Mouse (Mus musculus) megakaryocyte, embryonic 14.5 days (primary cell): ENCODE measurements around the gene Mpdu1.

ENCODE experiments used
- FLI1 ChIP-seq: IDR thresholded peaks from 2 replicates; pipeline ENCODE4 v1.6.1; 2012; ENCODE audit warnings: low read length, inconsistent platforms, mixed read lengths
- GATA1 ChIP-seq: IDR thresholded peaks from 3 replicates; pipeline ENCODE4 v1.6.1; 2012; ENCODE audit warnings: mixed read lengths, low read length, inconsistent platforms, borderline replicate concordance

GRCm38 (mm10) chr11:69683576-69683975 is 21.1 kb upstream of the Mpdu1 start:
- TF ChIP-seq GATA1: no peak
- no peak for TF ChIP-seq FLI1
